Mouse (Mus musculus) hematopoietic multipotent progenitor cell, adult 10-12 weeks (in vitro differentiated cells): ENCODE results near the gene Yeats2. TPM values are rescaled to one million over a fixed set of nuclear protein-coding genes. Genes with fewer than 3 reads are reported as not detected.

Source experiments
- polyA plus RNA-seq: library from polyadenylated mRNA; stranded (reverse); fragments of >175 nt; gene quantifications from 2 replicates; pipeline ENCODE4 v1.2.3, GENCODE M21; 2012; ENCODE audit warnings: low replicate concordance

Gene Yeats2
- 23.2 and 45.4 TPM in 2 replicates for polyA plus RNA-seq

DNA sequence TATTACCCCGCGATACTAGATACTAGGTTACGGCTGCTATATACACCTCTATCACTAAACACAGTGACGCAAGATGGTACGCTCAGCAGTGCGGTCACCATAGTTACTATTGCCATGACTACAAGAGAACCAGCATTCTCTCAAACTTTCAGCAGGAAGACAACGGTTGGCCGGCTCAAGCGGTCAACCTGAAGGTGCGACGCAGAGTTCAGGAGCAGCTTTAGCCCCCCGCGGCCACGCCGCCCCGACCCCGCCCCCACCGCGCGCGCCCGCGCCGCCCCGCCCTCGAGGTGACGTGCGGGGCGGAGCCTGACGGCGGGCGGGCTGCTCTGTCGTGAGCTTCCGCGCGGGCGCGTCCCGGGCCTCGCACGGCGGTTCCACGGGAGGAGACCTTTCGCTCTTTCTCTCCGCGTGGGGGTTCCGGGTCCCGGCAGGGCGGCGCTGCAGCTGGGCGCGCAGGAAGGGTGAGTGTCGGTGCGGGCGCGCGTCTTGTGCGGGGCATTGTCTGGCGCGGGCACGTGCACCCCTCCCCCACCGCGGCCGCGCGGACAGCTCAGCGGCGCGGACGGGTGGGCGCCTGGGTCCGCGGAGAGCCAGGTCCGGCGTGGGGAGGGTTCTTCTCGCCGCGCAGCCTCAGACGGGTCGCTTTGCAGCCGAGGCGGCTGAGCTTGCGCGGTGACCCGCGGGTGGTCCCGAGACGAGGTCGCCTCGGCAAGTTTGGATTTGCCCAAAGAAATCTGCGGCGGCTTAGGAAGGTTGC, at the start of gene Yeats2:
Gene Yeats2, plus strand, starts transcription at position 292 of the 760 bp plus-strand sequence.

GRCm38 (mm10) chr16:20097069-20097710, 43.7 kb upstream of the Yeats2 start, which contains the start of gene Klhl24:
TSS of gene Klhl24 (plus strand) at chr16:20097542.

GRCm38 (mm10) chr16:20240468-20241414, 99.9 kb downstream of the Yeats2 start, which contains the start of gene Map6d1:
TSS of gene Map6d1 (minus strand) at chr16:20241358.

Other genes with a start within 250 kb of the Yeats2 start
- 4.2 and 12.1 TPM in 2 replicates for gene Klhl6, start 158.0 kb upstream of the Yeats2 start, polyA plus RNA-seq
- 56.5 and 88.9 TPM in 2 replicates for gene Klhl24, start 43.5 kb upstream of the Yeats2 start, polyA plus RNA-seq
- gene Map6d1, start 100.3 kb downstream of the Yeats2 start, polyA plus RNA-seq: not detected in 2 replicates
- gene Parl, start 161.3 kb downstream of the Yeats2 start, polyA plus RNA-seq: 120 and 194 TPM in 2 replicates
- 1.6 and 2.7 TPM in 2 replicates for gene Cyp2ab1, start 184.3 kb downstream of the Yeats2 start, polyA plus RNA-seq